Comparison of ENCODE assay signal across 8 mouse cellular contexts in the genomic region with DNA sequence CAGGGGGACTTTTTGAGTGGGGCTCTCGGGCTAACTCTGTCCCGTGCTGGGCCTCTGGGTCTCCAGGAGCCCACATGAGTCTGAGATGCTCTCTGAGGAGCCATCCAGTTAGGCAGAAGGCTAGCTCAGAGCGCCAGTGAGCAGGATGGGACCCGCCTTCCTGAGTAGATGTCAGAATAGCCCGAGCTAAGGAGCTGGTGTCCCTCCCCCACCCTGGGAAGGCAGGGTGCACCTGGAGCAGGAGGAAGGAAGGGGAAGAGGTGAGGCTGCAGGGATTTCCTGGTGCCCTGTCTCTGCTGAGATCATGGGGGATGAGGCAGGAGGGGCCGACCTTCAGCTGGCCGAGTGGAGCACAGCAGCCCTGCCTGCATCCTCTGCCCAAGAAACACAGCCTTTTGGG. TPM values are rescaled to one million over a fixed set of nuclear protein-coding genes. Genes with fewer than 3 reads are reported as not detected.
DNase-seq lines count a peak whose midpoint lies in the region; ATAC-seq lines count a peak whose summit lies in the region.

No protein-coding gene starts in this region.

- H3K27me3 ChIP-seq in embryonic facial prominence, embryonic 14.5 days (replicated peaks; ENCODE audit: control insufficient read depth, insufficient read depth, low read length): no peaks in the 10 kb centered on the region
- no peaks in the 10 kb centered on the region for H3K27me3 ChIP-seq in intestine, embryonic 14.5 days (replicated peaks; ENCODE audit: control insufficient read depth, insufficient read depth, low read length)
- H3K27me3 ChIP-seq in liver, embryonic 15.5 days: no peaks in the 10 kb centered on the region
- no peaks in the 10 kb centered on the region for H3K27me3 ChIP-seq in stomach, embryonic 15.5 days (replicated peaks)

- H3K27ac ChIP-seq in embryonic facial prominence, embryonic 14.5 days (replicated peaks; ENCODE audit: low read depth, low read length): no peak overlapping the region; the same call in 1 of the 2 replicates
- no peak overlapping the region for H3K27ac ChIP-seq in intestine, embryonic 14.5 days (ENCODE audit: low read depth)
- no peak overlapping the region for H3K27ac ChIP-seq in liver, embryonic 15.5 days (replicated peaks)
- H3K27ac ChIP-seq in stomach, embryonic 15.5 days: peak overlapping the region; percentile 35; the same call in 1 of the 2 replicates

- H3K4me2 ChIP-seq in embryonic facial prominence, embryonic 14.5 days (ENCODE audit: low read depth, low read length): peak overlapping the region; percentile 58
- H3K4me2 ChIP-seq in intestine, embryonic 14.5 days (ENCODE audit: low read length): peak overlapping the region; percentile 47
- H3K4me2 ChIP-seq in liver, embryonic 15.5 days: peak overlapping the region; percentile 50
- H3K4me2 ChIP-seq in stomach, embryonic 15.5 days: peak overlapping the region; percentile 68

- H3K9me3 ChIP-seq in embryonic facial prominence, embryonic 14.5 days (ENCODE audit: control insufficient read depth, low read length): no peaks in the 10 kb centered on the region
- no peaks in the 10 kb centered on the region for H3K9me3 ChIP-seq in intestine, embryonic 14.5 days (ENCODE audit: control insufficient read depth, low read length)
- H3K9me3 ChIP-seq in liver, embryonic 15.5 days (replicated peaks): no peaks in the 10 kb centered on the region
- H3K9me3 ChIP-seq in stomach, embryonic 15.5 days: no peaks in the 10 kb centered on the region

- peak overlapping the region; percentile 53; the same call in 1 of the 2 replicates for H3K9ac ChIP-seq in embryonic facial prominence, embryonic 14.5 days (ENCODE audit: low read depth, low read length)
- H3K9ac ChIP-seq in intestine, embryonic 14.5 days (ENCODE audit: low read length): peak overlapping the region; percentile 43; the same call in 1 of the 2 replicates
- no peak overlapping the region for H3K9ac ChIP-seq in liver, embryonic 15.5 days
- H3K9ac ChIP-seq in stomach, embryonic 15.5 days: no peak overlapping the region; the same call in 1 of the 2 replicates

- H3K36me3 ChIP-seq in embryonic facial prominence, embryonic 14.5 days (ENCODE audit: control insufficient read depth, insufficient read depth, low read length): no peaks in the 10 kb centered on the region
- H3K36me3 ChIP-seq in intestine, embryonic 14.5 days (ENCODE audit: control insufficient read depth, insufficient read depth, low read length): no peaks in the 10 kb centered on the region; the same call in 1 of the 2 replicates
- 0 out of 2 replicates have a peak, but pooled peaks cover 3% of the 10 kb centered on the region for H3K36me3 ChIP-seq in liver, embryonic 15.5 days (replicated peaks)
- H3K36me3 ChIP-seq in stomach, embryonic 15.5 days: no peaks in the 10 kb centered on the region

- H3K4me1 ChIP-seq in embryonic facial prominence, embryonic 14.5 days (ENCODE audit: control insufficient read depth, insufficient read depth, low read length): peaks cover 17% of the 10 kb centered on the region
- H3K4me1 ChIP-seq in intestine, embryonic 14.5 days (replicated peaks; ENCODE audit: control insufficient read depth, insufficient read depth, low read length): peaks cover 26% of the 10 kb centered on the region
- H3K4me1 ChIP-seq in liver, embryonic 15.5 days (replicated peaks): peaks cover 11% of the 10 kb centered on the region
- peaks cover 36% of the 10 kb centered on the region for H3K4me1 ChIP-seq in stomach, embryonic 15.5 days

- ATAC-seq in embryonic facial prominence, embryonic 14.5 days (ENCODE audit: low read depth): no peak
- no peak for ATAC-seq in intestine, embryonic 14.5 days (replicated peaks; ENCODE audit: low FRiP score, low TSS enrichment, low read depth)
- ATAC-seq in liver, embryonic 15.5 days (ENCODE audit: insufficient read depth): no peak
- ATAC-seq in stomach, embryonic 15.5 days (ENCODE audit: insufficient read depth, low FRiP score, low read depth): no peak
- ATAC-seq in CD4-positive, CD25-positive, alpha-beta regulatory T cell, adult 4 months: no peak

- 40% methylated on average over 7 of the region's 7 CpGs for WGBS in embryonic facial prominence, embryonic 14.5 days
- WGBS in intestine, embryonic 14.5 days: 44% methylated on average over 6 of the region's 7 CpGs
- 45% methylated on average over 7 of the region's 7 CpGs for WGBS in liver, embryonic 15.5 days (ENCODE audit: insufficient replicate concordance)
- 44% methylated on average over 7 of the region's 7 CpGs for WGBS in stomach, embryonic 15.5 days

- DNase-seq in adrenal gland, postnatal 14 days: peak; percentile 74
- no peak for DNase-seq in embryonic facial prominence, embryonic 14.5 days (ENCODE audit: low spot score)
- DNase-seq in intestine, embryonic 14.5 days (ENCODE audit: low spot score): no peak
- no peak for DNase-seq in layer of hippocampus, postnatal 25 days (ENCODE audit: extremely low spot score in 1 of 2, low spot score in 1 of 2)
- no peak for DNase-seq in Muller cell, postnatal 12 days (ENCODE audit: inconsistent ontology term)

- H3K4me3 ChIP-seq in embryonic facial prominence, embryonic 14.5 days (ENCODE audit: low read depth, low read length): peak overlapping the region; percentile 33
- H3K4me3 ChIP-seq in intestine, embryonic 14.5 days (ENCODE audit: low read depth, low read length): peak overlapping the region; percentile 39
- 0 out of 2 replicates have a peak overlapping the region, but pooled peaks have one; percentile 33 for H3K4me3 ChIP-seq in liver, embryonic 15.5 days (replicated peaks)
- peak overlapping the region; percentile 44 for H3K4me3 ChIP-seq in stomach, embryonic 15.5 days (replicated peaks)

RNA-seq across cellular contexts. Expression of gene Sh2d3c, which starts 7.6 kb away (rescaled TPM):
- total RNA-seq in adrenal gland, postnatal 14 days (2021): 29.8 and 39.3 TPM in 2 replicates
- polyA plus RNA-seq in embryonic facial prominence, embryonic 14.5 days (2014; fragmentation: Nextera tagmentation; extraction: Ambion mirVana): 21.7 and 28.3 TPM in 2 replicates
- polyA plus RNA-seq in intestine, embryonic 14.5 days (2014; fragmentation: Nextera tagmentation; extraction: Ambion mirVana): 32.5 and 32.7 TPM in 2 replicates
- polyA plus RNA-seq in liver, embryonic 15.5 days (2015; fragmentation: Nextera tagmentation; extraction: Ambion mirVana): 7.0 and 8.3 TPM in 2 replicates
- polyA plus RNA-seq in stomach, embryonic 15.5 days (2015; fragmentation: Nextera tagmentation; extraction: Ambion mirVana): 26.2 and 28.6 TPM in 2 replicates
- total RNA-seq in layer of hippocampus, postnatal 25 days (2021): 10 to 100 TPM; 22.8 to 23.9 TPM
- 10 to 100 TPM; 54.0 to 90.6 TPM for polyA plus RNA-seq in CD4-positive, CD25-positive, alpha-beta regulatory T cell, adult 4 months (2017; shearing (Covaris generic))

RNA-seq across cellular contexts. Expression of gene 6330409D20Rik, which starts 12.4 kb away (rescaled TPM):
- not detected in 2 replicates for total RNA-seq in adrenal gland, postnatal 14 days (2021)
- 0.33 and 0.45 TPM in 2 replicates for polyA plus RNA-seq in embryonic facial prominence, embryonic 14.5 days (2014; fragmentation: Nextera tagmentation; extraction: Ambion mirVana)
- 0.38 and 0.75 TPM in 2 replicates for polyA plus RNA-seq in intestine, embryonic 14.5 days (2014; fragmentation: Nextera tagmentation; extraction: Ambion mirVana)
- not detected in 2 replicates for polyA plus RNA-seq in liver, embryonic 15.5 days (2015; fragmentation: Nextera tagmentation; extraction: Ambion mirVana)
- polyA plus RNA-seq in stomach, embryonic 15.5 days (2015; fragmentation: Nextera tagmentation; extraction: Ambion mirVana): 0.27 and 0.45 TPM in 2 replicates
- 1 to 10 TPM; 1.1 to 1.3 TPM for total RNA-seq in layer of hippocampus, postnatal 25 days (2021)
- under 1 TPM in 1 of 2 experiments, not detected in 1; 0.58 TPM for polyA plus RNA-seq in CD4-positive, CD25-positive, alpha-beta regulatory T cell, adult 4 months (2017; shearing (Covaris generic))

RNA-seq across cellular contexts. Expression of gene Cdk9, which starts 15.6 kb away (rescaled TPM):
- total RNA-seq in adrenal gland, postnatal 14 days (2021): 67.4 and 79.7 TPM in 2 replicates
- polyA plus RNA-seq in embryonic facial prominence, embryonic 14.5 days (2014; fragmentation: Nextera tagmentation; extraction: Ambion mirVana): 67.4 and 82.3 TPM in 2 replicates
- polyA plus RNA-seq in intestine, embryonic 14.5 days (2014; fragmentation: Nextera tagmentation; extraction: Ambion mirVana): 83.8 and 85.2 TPM in 2 replicates
- polyA plus RNA-seq in liver, embryonic 15.5 days (2015; fragmentation: Nextera tagmentation; extraction: Ambion mirVana): 48.3 and 49.6 TPM in 2 replicates
- 89.8 and 91.4 TPM in 2 replicates for polyA plus RNA-seq in stomach, embryonic 15.5 days (2015; fragmentation: Nextera tagmentation; extraction: Ambion mirVana)
- total RNA-seq in layer of hippocampus, postnatal 25 days (2021): 100 to 1,000 TPM in 1 of 2 experiments, 10 to 100 TPM in 1; 96.0 to 106 TPM
- polyA plus RNA-seq in CD4-positive, CD25-positive, alpha-beta regulatory T cell, adult 4 months (2017; shearing (Covaris generic)): 10 to 100 TPM; 16.3 to 22.9 TPM

RNA-seq across cellular contexts. Expression of gene Fpgs, which starts 24.5 kb away (rescaled TPM):
- 16.2 and 35.8 TPM in 2 replicates for total RNA-seq in adrenal gland, postnatal 14 days (2021)
- 28.2 and 31.0 TPM in 2 replicates for polyA plus RNA-seq in embryonic facial prominence, embryonic 14.5 days (2014; fragmentation: Nextera tagmentation; extraction: Ambion mirVana)
- polyA plus RNA-seq in intestine, embryonic 14.5 days (2014; fragmentation: Nextera tagmentation; extraction: Ambion mirVana): 32.9 and 35.6 TPM in 2 replicates
- polyA plus RNA-seq in liver, embryonic 15.5 days (2015; fragmentation: Nextera tagmentation; extraction: Ambion mirVana): 41.2 and 51.2 TPM in 2 replicates
- polyA plus RNA-seq in stomach, embryonic 15.5 days (2015; fragmentation: Nextera tagmentation; extraction: Ambion mirVana): 33.8 and 34.1 TPM in 2 replicates
- 10 to 100 TPM in 1 of 2 experiments, 1 to 10 TPM in 1; 8.4 to 10.7 TPM for total RNA-seq in layer of hippocampus, postnatal 25 days (2021)
- 10 to 100 TPM in 1 of 2 experiments, 1 to 10 TPM in 1; 9.4 to 12.5 TPM for polyA plus RNA-seq in CD4-positive, CD25-positive, alpha-beta regulatory T cell, adult 4 months (2017; shearing (Covaris generic))

RNA-seq across cellular contexts. Expression of gene Tor2a, which starts 28.6 kb away (rescaled TPM):
- total RNA-seq in adrenal gland, postnatal 14 days (2021): 25.3 and 26.8 TPM in 2 replicates
- 64.5 and 73.2 TPM in 2 replicates for polyA plus RNA-seq in embryonic facial prominence, embryonic 14.5 days (2014; fragmentation: Nextera tagmentation; extraction: Ambion mirVana)
- 71.1 and 74.8 TPM in 2 replicates for polyA plus RNA-seq in intestine, embryonic 14.5 days (2014; fragmentation: Nextera tagmentation; extraction: Ambion mirVana)
- 24.7 and 27.7 TPM in 2 replicates for polyA plus RNA-seq in liver, embryonic 15.5 days (2015; fragmentation: Nextera tagmentation; extraction: Ambion mirVana)
- 63.8 and 68.5 TPM in 2 replicates for polyA plus RNA-seq in stomach, embryonic 15.5 days (2015; fragmentation: Nextera tagmentation; extraction: Ambion mirVana)
- total RNA-seq in layer of hippocampus, postnatal 25 days (2021): 10 to 100 TPM; 32.2 to 33.3 TPM
- polyA plus RNA-seq in CD4-positive, CD25-positive, alpha-beta regulatory T cell, adult 4 months (2017; shearing (Covaris generic)): 10 to 100 TPM; 64.5 to 84.5 TPM

Comparison
In these comparisons a context has a peak if more than half of its experiments do, and no peak if none do; other contexts are left out.
1. H3K9ac ChIP-seq: peak in embryonic facial prominence, embryonic 14.5 days (single experiment) and intestine, embryonic 14.5 days (single experiment); none in liver, embryonic 15.5 days (single experiment) and stomach, embryonic 15.5 days (single experiment).
2. Peak in every context shown above with its lines, with median percentiles within 50 percentile points of each other: H3K4me2 ChIP-seq and H3K4me3 ChIP-seq.